Comparison of ENCODE assay signal across 35 mouse cellular contexts in genomic region chr11:78841987-78842386, GRCm38 (mm10).
"Had no signal": no experiment of that assay in that cellular context is flagged by ENCODE, and none has a peak within 500 bp of the region (broad histone marks: within the 10 kb centered on the region; RNA-seq: fewer than 3 reads in every experiment).

No protein-coding gene starts in this region.

- H3K9ac ChIP-seq: heart, embryonic 12.5 days; heart, embryonic 13.5 days; heart, embryonic 15.5 days; hindbrain, embryonic 12.5 days; hindbrain, embryonic 13.5 days; hindbrain, embryonic 14.5 days; hindbrain, embryonic 15.5 days; intestine, embryonic 15.5 days; kidney, embryonic 15.5 days had no signal

- H3K36me3 ChIP-seq: hindbrain, embryonic 15.5 days; intestine, embryonic 15.5 days had no signal

- H3K4me2 ChIP-seq: heart, embryonic 11.5 days; heart, embryonic 12.5 days; heart, embryonic 13.5 days; heart, embryonic 15.5 days; hindbrain, embryonic 12.5 days; hindbrain, embryonic 13.5 days; hindbrain, embryonic 14.5 days; hindbrain, embryonic 15.5 days; intestine, embryonic 15.5 days; kidney, embryonic 15.5 days had no signal

- ATAC-seq: hindbrain, embryonic 16.5 days; hindbrain, postnatal 0 days; inflammation-experienced regulatory T-cells, adult 6 months; intestine, embryonic 15.5 days; intestine, embryonic 16.5 days; intestine, postnatal 0 days had no signal

- H3K27ac ChIP-seq: heart, embryonic 10.5 days; heart, embryonic 13.5 days; heart, embryonic 15.5 days; hindbrain, embryonic 10.5 days; hindbrain, embryonic 12.5 days; hindbrain, embryonic 13.5 days; hindbrain, embryonic 14.5 days; hindbrain, embryonic 15.5 days; hindbrain, postnatal 0 days; intestine, embryonic 15.5 days; kidney, embryonic 15.5 days; kidney, postnatal 0 days; layer of hippocampus, adult 2 months; left cerebral cortex, adult 2 months had no signal

- DNase-seq: heart, postnatal 10 days; heart, postnatal 36 days; heart, postnatal 4 days; kidney, adult 11 months; kidney, adult 18-20 months; kidney, adult 2 months; kidney, adult 8-10 months; kidney, adult 9 months; kidney, postnatal 10 days; kidney, postnatal 14 days; kidney, postnatal 25 days; kidney, postnatal 36 days; kidney, postnatal 4 days; layer of hippocampus, adult 9-11 months; layer of hippocampus, postnatal 36 days had no signal

- H3K4me3 ChIP-seq: heart, embryonic 10.5 days; heart, embryonic 12.5 days; heart, embryonic 13.5 days; heart, embryonic 15.5 days; hindbrain, embryonic 10.5 days; hindbrain, embryonic 12.5 days; hindbrain, embryonic 13.5 days; hindbrain, embryonic 15.5 days; intestine, embryonic 15.5 days; kidney, embryonic 15.5 days; layer of hippocampus, adult 2 months; left cerebral cortex, adult 2 months had no signal

- H3K27me3 ChIP-seq: heart, embryonic 12.5 days; heart, embryonic 13.5 days; heart, embryonic 15.5 days; hindbrain, embryonic 12.5 days; hindbrain, embryonic 13.5 days; hindbrain, embryonic 15.5 days; intestine, embryonic 15.5 days; kidney, embryonic 15.5 days had no signal

- H3K9me3 ChIP-seq: heart, embryonic 10.5 days; heart, embryonic 12.5 days; heart, embryonic 13.5 days; heart, embryonic 15.5 days; hindbrain, embryonic 10.5 days; hindbrain, embryonic 15.5 days; intestine, embryonic 15.5 days; kidney, embryonic 15.5 days had no signal

- H3K4me1 ChIP-seq: hindbrain, embryonic 15.5 days; intestine, embryonic 15.5 days had no signal
